Mouse (Mus musculus) cerebellum, adult 2 months (tissue): Measurements from ENCODE around the gene Commd7.

Experiments used
- CTCF ChIP-seq: fragments of 200-500 bp; IDR thresholded peaks from 2 replicates; pipeline ENCODE4 v1.5.1; 2011; ENCODE audit warnings: low read depth, mild to moderate bottlenecking, control low read depth, low read length, moderate library complexity, borderline replicate concordance; ENCODE audit not compliant: insufficient read depth
- POLR2A ChIP-seq: fragments of 200-500 bp; IDR thresholded peaks from 2 replicates; pipeline ENCODE4 v1.6.1; 2011; ENCODE audit warnings: low read length, control low read depth, borderline replicate concordance; ENCODE audit not compliant: insufficient read depth

DNA sequence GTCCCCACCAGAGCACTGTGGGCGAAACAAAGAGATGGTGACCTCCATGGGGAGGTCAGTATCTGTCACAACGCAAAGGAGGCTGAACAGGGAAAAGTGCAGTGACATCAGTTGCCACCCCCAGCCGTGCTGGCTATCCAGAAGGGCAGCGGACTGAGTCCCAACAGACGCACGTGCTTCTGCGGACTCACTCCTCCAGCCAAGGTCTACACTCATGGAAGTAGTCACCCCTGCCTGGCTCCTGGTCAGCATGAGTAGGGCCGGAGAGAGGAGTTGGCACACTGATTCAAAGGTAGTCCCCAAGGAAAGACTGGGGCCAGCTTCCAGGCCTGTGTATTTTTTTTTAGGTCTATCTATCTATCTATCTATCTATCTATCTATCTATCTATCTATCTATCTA, 23.5 kb downstream of the Commd7 start:
- TF ChIP-seq POLR2A (no peak), CTCF (no peak)
